Mouse (Mus musculus): ENCODE data around the gene Alkbh6.

Gene Alkbh6

GRCm38 (mm10) chr7:30308076-30309005 is at the start of gene Alkbh6:
TSS of gene Alkbh6 (plus strand) at chr7:30308717.
- peak; percentile 91 for DNase-seq (ENCODE audit: low read depth)

- no peak for DNase-seq (ENCODE audit: low read depth)
Measured at GRCm38 (mm10) chr7:30265041-30265440, 43.5 kb upstream of the Alkbh6 start.

GRCm38 (mm10) chr7:30265531-30265930 is 43.0 kb upstream of the Alkbh6 start:
- no peak for DNase-seq (ENCODE audit: low read depth)

GRCm38 (mm10) chr7:30265935-30266334 is 42.6 kb upstream of the Alkbh6 start:
- no peak for DNase-seq (ENCODE audit: low read depth)

GRCm38 (mm10) chr7:30266780-30267179 is 41.7 kb upstream of the Alkbh6 start:
- DNase-seq (ENCODE audit: low read depth) = no peak

GRCm38 (mm10) chr7:30269641-30270040 is 38.9 kb upstream of the Alkbh6 start:
- no peak for DNase-seq (ENCODE audit: low read depth)

GRCm38 (mm10) chr7:30274383-30274782 is 34.1 kb upstream of the Alkbh6 start:
- no peak for DNase-seq (ENCODE audit: low read depth)

GRCm38 (mm10) chr7:30278911-30279310 is 29.6 kb upstream of the Alkbh6 start:
- no peak for DNase-seq (ENCODE audit: low read depth)

GRCm38 (mm10) chr7:30279536-30279935 is 29.0 kb upstream of the Alkbh6 start:
- no peak for DNase-seq (ENCODE audit: low read depth)

GRCm38 (mm10) chr7:30279951-30280669 is 28.4 kb upstream of the Alkbh6 start, which contains the start of the genes Thap8 and Wdr62:
TSS of gene Thap8 (plus strand) at chr7:30280094.
TSS of gene Wdr62 (minus strand) at chr7:30280419.
- DNase-seq (ENCODE audit: low read depth) = peak; percentile 93

GRCm38 (mm10) chr7:30280670-30281138 is 27.8 kb upstream of the Alkbh6 start:
- peak; percentile 78 for DNase-seq (ENCODE audit: low read depth)

GRCm38 (mm10) chr7:30281522-30281921 is 27.0 kb upstream of the Alkbh6 start:
- DNase-seq (ENCODE audit: low read depth) = no peak

GRCm38 (mm10) chr7:30282740-30283139 is 25.8 kb upstream of the Alkbh6 start:
- no peak for DNase-seq (ENCODE audit: low read depth)

- no peak for DNase-seq (ENCODE audit: low read depth)
Measured at GRCm38 (mm10) chr7:30286701-30287410, 21.7 kb upstream of the Alkbh6 start.

GRCm38 (mm10) chr7:30288046-30288445 is 20.5 kb upstream of the Alkbh6 start:
- no peak for DNase-seq (ENCODE audit: low read depth)

- DNase-seq (ENCODE audit: low read depth) = no peak
Measured at GRCm38 (mm10) chr7:30289071-30289713, 19.3 kb upstream of the Alkbh6 start.

GRCm38 (mm10) chr7:30289714-30290399 is 18.7 kb upstream of the Alkbh6 start:
- no peak for DNase-seq (ENCODE audit: low read depth)

GRCm38 (mm10) chr7:30291215-30292131 is 17.0 kb upstream of the Alkbh6 start, which contains the start of gene Clip3:
TSS of gene Clip3 (plus strand) at chr7:30291728.
- DNase-seq (ENCODE audit: low read depth) = no peak

GRCm38 (mm10) chr7:30293795-30294194 is 14.7 kb upstream of the Alkbh6 start:
- no peak for DNase-seq (ENCODE audit: low read depth)

- no peak for DNase-seq (ENCODE audit: low read depth)
Measured at GRCm38 (mm10) chr7:30294296-30294695, 14.2 kb upstream of the Alkbh6 start.
